Mouse (Mus musculus) left cerebral cortex, postnatal 14 days (tissue): ENCODE measurements around the gene Slc25a21. TPM values are rescaled to one million over a fixed set of nuclear protein-coding genes. Genes with fewer than 3 reads are reported as not detected.
A peak's percentile ranks its signal among the peaks of the same experiment; 100 is the strongest.
"Not testable (repeated sequence)": the region's sequence is repeated elsewhere in the genome, so short reads cannot be mapped to it uniquely, and the experiment has no call there.

ENCODE experiments used
- DNase-seq, 2 experiments: peaks; one replicate each; pipeline ENCODE4 v3.0.0; 2021 to 2022; ENCODE audit warnings: low spot score in 2 of 2, mixed read lengths in 1 of 2
- intact Hi-C: fragments of 180-260 bp; cut with DNase I; formaldehyde crosslinking; loops from one replicate; pipeline ENCODE4 v1.15.1; 2025
- long read RNA-seq, 2 experiments: library from polyadenylated mRNA; stranded (forward); transcript quantifications; one replicate each; pipeline ENCODE4 v2.0.0; 2021
- total RNA-seq, 2 experiments: library from RNA; stranded (reverse); gene quantifications; 2 replicates each; pipeline ENCODE4 v1.2.3; 2021

Slc25a21 gene
- under 1 TPM; 0.53 to 0.66 TPM for total RNA-seq
- long read RNA-seq, experiment 1, partial matches to known transcripts, result 1 of 1 reads
- long read RNA-seq, experiment 1, other reads (novel, unspliced or antisense), result 0 of 1 reads
- long read RNA-seq, experiment 2, result 0 reads

DNA sequence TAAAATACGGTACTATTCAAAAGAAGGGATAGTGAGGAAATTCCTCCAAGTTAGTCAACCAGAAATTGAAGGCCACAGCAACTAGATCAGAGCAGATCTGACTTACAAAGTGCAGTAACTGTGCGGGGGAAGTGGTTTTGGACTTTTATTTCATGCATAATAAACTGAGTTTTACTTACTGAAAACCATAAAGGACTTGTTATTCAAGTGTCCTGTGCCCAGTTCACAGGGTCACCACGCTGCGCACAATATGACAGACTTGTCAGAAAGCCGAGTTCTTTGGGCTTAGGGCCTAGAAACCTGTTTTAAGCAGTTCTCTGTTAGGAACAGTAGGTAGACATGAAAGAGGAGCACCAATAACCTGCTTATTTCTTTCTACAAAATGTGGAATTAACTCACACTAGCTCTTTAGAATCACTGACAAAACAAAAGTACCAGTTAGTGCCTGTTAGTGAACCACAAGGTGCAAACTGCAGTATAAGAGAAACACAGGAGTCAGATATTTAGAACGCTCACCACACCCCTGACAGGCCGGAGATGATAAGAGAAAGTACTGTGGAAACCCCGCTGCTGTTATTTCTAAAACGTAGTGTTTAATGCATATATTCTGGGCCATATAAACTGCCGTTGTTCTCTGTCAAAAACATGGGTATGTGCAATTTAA is at the start of gene Slc25a21:
TSS of gene Slc25a21 (minus strand) at position 110 of the 664 bp plus-strand sequence.
- no peak for DNase-seq
- intact Hi-C loops, result no loop called here

DNA sequence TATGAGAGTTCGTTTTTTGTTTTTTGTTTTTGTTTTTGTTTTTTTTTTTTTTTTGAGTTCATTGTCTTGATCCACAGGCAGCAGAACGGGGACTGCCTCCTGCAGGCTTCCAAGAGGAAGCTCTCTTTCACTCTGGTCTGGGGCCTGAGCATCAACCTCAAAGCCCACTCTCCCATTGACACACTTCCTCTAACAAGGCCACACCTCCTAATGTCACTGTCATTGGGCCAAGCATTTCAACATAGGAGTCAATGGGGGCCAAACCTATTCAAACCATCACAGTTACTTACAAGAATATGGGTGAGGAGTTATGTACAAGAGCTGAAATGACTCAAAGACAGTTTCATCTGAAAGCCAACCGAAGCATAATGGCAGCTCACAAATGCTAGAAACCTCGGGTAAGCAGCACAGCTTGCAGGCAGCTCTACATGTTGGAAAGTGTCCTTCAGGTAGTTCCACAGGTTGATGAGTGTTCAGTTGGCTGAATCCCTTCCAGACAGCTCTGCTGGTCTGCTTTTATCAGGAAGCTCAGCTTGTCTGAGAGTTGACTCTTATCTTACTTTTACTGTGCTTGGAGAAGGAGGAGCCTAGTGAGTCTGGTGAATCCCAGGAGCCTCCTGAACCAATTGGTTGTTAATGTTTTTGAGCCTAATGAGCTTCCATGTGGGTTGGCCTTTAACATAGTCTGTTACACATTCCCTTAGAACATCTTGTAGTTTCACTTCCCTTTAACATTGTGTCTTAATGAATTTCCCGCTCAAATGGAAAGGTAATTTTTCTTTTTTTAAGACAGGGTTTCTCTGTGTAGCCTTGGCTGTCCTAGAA is 46.6 kb upstream of the Slc25a21 start:
- intact Hi-C loops, result no loop called here
- no peak for DNase-seq

DNA sequence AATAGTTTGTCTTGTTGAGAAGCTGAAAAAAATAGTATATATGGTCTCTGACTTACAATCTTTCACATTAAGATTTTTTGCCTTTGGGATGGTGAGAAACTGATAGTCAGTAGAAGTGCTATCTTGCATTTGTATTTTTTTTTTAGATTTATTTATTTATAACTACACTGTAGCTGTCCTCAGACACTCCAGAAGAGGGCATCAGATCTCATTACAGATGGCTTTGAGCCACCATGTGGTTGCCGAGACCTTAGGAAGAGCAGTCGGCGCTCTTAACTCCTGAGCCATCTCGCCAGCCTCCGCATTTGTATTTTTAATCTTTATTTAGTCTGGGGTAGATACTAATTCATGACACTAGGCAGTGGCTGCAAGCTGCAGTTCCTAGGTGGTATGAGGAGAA is 36.1 kb upstream of the Slc25a21 start:
- intact Hi-C loops, result no loop called here
- no peak for DNase-seq

DNA sequence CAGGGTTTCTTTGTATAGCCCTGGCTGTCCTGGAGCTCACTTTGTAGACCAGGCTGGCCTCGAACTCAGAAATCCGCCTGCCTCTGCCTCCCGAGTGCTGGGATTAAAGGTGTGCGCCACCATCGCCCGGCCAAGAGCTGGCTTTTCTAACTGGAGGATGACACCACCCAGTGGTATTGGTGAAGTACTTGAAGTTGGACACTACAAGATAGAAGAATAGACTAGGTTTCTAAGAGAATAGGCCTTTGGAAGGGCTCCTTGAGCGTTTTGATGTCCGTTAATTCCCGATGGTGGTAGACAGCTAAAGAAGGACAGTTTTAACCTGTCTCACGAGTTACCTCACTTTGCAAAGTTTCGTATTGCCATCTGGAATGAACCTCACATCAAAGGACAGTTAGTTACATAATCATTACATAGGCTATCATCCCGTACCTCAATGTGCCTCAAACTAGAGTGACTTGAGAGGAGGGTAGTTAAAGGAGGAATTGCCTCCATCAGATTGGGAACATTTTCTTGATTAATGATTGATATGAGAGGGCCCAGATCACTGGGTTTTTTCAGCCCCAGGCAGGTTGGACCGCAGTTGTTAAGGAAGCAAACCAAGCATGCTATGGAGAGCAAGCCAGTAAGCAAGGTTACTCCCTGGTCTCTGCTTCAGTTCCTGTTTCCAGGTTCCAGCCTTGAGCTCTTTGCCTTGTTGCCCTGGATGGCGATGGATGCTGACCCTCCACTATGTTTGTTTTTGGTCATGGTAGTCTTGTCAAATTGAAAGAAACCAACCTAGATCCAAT is 34.0 kb upstream of the Slc25a21 start:
- no peak for DNase-seq
- intact Hi-C loops, result no loop called here

DNA sequence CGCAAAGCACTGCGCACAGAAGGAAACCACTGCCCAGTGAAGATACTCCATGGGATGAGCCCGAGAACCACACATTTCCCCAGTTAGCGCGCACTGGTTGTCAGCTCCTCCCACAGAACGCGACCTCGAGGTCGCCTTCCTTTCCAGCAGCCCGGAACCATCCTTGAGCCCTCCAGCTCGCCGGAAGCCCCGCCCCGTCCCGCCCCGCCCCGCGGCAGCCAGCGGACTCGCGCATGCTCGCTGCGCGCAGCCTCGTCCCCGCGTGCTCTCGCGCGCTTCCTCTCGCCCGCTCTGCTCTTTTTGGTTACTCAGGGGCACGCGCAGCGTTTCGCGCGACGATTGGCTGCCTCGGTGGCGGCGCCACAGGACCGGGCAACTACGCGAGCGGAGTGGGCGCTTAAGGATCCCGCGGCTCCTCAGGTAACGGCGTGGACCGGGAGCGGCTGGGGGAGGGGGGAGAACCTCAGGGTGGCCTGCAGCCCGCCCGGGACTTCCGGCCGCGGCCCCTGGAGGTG is 33.0 kb upstream of the Slc25a21 start, which contains the start of the genes Prps1l3 and Mipol1:
TSS of gene Prps1l3 (plus strand) at position 221 of the 515 bp plus-strand sequence.
TSS of gene Mipol1 (plus strand) at position 236 of the 515 bp plus-strand sequence.
- intact Hi-C loops, result no loop called here
- DNase-seq, result peak; percentile 87 to 90

DNA sequence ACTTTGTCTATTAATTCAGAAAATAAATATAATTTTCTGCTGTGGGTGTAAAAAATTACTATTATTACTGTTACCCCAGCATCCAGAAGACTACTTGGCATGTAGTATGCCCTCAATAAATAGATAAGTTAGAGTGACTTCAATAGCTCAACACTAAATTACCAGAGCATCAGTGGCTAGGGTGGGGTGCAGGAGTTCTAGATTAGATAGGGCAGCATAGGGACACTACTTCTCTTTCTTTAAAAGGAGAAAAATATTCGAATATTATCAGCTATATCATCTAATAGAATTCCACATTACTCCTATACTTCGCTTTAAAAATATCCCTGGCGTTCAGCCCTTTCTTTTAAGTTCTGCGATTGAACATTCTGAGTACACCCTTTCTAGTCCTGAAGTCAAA is 32.4 kb upstream of the Slc25a21 start:
- intact Hi-C loops, result no loop called here
- DNase-seq, result no peak

DNA sequence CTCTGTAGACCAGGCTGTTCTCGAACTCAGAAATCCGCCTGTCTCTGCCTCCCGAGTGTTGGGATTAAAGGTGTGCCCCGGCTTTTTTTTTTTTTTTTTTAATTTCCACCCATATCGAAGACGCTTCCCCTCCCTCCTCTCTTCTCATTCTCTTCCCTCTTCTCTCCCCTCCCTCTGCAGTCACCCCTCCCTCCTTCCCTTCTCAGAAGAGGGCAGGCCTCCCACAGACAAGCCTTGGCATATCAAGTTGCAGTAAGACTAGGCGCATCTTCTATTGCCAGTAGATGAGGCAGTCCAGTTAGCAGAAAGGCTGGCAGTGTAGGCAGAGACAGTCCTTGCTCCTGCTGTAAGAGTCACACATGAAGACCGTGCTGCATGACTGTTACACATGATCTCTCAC is 30.5 kb upstream of the Slc25a21 start:
- intact Hi-C loops, result no loop called here
- no peak for DNase-seq

DNA sequence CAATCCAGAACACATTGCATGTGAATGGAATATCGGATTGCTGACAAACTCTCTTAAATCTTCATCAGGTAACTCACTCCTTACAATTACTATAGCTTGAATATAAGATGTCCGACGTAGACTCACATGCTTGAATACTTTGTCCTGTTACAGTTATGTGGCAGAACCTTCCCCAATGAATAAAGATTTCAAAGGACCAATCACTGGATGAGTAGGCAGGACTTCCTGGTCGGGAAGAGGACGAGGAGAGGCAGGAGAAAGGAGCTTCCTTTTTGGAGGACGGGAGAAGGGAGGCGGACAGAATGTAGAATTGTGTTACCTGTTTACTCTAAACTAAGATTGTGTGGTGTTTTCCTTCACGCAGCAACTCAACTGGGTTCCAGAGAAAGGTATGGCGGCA is 29.1 kb upstream of the Slc25a21 start:
- DNase-seq, result no peak
- intact Hi-C loops, result no loop called here

DNA sequence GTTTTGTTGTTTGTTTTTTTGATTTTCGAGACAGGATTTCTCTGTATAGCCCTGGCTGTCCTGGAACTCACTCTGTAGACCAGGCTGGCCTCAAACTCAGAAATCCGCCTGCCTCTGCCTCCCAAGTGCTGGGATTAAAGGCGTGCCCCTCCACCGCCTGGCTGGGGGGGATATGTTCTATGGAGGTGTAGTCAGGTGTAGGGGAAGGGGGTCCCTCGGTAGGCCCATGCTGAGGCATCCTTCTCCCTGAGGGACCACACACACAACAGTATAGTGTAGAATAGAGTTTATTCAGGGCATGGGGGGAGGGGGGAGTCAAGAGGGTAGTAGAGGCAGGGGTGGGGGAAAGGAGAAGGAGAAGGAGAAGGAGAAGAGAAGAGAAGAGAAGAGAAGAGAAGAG is 15.2 kb upstream of the Slc25a21 start:
- DNase-seq, intact Hi-C loops: not testable (repeated sequence)

DNA sequence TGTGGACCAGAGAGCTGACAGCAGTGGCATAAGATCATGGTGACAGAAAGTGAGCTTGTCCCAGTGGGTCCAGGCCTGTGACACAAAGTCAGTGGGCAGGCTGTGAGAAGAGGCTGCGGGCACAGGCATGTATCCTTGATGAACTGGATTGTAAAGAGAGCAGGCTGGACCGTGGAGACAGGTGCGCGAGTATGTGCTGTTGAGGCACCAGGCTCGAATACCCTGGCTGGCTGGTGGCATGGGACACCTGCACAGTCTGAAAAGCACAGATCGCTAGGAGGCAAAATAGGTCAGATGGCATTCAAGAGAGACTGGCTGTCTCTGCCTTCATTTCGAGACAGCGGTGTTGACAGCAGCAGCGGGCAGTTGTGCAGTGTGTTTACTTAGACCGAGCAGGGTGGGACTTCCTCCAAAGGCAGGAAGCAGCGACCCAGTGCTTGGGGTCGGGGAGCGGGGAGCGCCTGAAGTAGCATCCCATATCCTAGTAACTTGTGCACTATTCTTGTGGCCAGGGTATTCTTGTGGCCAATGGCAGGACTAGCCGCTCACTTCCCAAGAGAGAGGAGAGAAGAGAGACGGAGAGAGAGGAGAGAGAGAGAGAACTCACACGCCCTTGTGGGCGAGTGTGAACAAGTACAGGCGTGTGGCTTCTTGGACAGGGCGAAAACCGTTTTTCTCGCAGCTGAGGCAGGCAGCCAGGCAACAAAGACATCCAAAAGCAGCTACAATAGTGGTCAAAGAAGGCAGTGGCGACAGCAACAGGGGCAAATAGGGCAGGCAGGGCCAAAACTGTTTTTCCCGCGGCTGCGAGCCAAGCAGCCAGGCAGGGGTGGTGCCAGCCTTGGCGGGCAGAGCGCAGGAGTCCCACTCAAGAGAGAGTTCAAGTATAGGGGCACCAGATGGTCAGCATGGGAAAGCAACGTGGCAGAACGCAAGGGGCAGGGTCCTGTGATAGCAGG is 14.4 kb upstream of the Slc25a21 start:
- intact Hi-C loops, result no loop called here
- peak in 1 of 2 experiments; percentile 15 for DNase-seq

DNA sequence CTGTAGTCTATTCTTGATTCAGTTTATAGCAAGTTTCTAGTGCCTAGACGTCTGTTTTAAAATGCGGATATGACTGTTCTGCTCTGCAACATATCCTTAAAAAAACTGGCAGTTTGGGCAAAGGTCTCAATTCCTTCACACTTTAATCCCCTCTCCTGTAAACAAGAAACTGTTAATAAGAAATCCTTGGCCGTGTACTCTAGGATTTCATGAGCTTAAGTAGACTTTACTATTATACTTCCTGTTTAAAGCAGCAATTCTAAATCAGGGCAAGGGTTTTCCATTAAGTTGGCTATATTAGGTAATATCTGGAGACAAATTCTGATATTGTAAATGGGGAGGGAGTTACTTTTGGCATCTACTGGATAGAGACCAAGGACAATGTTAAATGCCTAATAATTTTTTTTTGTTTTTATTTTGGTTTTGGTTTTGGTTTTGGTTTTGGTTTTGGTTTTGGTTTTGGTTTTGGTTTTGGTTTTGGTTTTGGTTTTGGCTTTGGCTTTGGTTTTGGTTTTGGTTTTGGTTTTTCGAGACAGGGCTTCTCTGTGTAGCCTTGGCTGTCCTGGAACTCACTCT is 7.1 kb upstream of the Slc25a21 start:
- intact Hi-C loops, result no loop called here
- DNase-seq, result no peak

DNA sequence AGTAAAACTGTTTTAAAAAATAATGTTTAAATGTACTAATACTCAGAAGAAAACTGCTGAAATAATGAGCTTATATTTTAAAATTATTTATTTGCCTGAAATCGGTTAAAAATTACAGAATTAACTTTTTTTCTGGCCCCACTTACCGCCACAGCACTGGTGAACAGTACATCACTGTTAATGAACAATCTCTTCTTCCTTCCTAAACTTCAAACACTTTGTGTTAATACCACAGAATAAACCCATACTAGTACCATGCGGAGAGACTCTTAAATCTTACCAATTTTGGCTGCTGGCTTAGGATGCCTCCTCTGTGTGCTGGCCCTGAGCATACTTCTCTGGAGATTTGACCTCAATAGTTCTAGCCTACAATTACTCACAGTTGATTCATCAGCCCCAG is 4.6 kb upstream of the Slc25a21 start:
- DNase-seq, result no peak
- intact Hi-C loops, result no loop called here

DNA sequence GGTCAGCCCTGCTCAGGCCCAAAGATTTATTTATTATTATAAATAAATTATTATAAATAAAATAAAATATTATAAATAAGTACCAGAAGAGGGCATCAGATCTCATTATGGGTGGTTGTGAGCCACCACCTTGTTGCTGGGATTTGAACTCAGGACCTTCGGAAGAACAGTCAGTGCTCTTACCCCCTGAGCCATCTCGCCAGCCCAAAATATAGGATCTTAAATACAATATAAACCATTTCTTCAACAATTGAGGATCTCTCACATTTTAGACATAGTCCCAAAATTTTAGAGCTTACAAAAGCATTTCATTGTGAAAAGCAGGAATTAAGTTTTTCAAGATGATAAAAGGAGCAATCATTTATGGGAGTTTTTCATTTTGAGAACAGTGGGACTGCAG is 2.2 kb upstream of the Slc25a21 start:
- no peak for DNase-seq
- intact Hi-C loops, result no loop called here

DNA sequence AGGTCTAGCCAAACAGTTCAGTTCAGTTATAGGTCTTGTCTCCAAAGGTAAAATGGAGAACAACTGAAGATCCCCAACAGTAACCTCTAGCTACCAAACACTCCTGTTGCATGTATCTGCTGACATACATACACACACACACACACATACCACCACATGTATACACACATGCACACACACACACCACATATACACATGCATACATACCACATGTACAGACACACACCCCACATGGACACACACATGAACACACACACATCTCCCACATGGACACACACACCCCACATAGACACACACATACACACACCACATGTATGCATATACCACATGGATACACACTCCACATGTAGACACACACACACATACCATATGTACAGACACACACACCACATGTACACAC is 997 bp upstream of the Slc25a21 start:
- intact Hi-C loops, result no loop called here

DNA sequence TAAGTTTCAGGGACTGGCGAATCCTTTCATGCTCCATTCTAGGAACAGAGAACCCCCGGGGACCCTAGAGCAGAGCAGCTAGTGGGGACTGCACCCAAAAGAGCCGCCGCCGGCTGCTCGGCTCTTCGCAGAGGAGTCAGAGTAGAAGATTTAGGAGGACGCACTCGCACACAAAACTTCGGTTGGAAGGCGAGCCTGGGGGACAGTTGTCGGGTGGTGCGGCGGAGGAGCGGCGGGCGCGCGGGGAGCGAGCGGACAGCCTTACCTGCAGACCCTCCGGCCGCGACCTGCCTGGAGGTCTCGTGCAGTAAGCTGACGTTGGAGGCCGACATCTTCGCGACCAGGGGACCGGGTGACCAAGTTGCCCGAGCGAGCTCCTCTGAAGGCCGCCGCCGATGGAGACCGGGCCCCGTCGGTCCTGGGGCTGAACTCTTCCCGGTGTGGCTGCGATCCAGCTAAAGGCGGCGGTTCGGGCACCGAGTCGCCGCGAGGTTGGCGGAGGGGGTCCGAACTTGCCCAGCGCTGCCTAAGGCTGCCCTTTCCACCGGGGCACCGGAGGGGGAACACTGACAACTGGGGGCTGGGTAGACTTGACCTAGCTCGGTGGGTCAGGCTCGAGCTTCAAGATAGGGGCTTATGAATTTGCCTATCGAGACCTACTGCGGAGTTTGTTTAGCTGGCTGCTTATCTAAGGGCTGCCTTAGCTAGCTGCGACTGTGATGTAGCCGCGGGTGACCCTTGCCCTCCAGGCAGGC is 487 bp downstream of the Slc25a21 start:
- DNase-seq, result no peak
- intact Hi-C loops, result no loop called here

More for the DNA sequence above, 997 bp upstream of the Slc25a21 start:
- no peak for DNase-seq

DNA sequence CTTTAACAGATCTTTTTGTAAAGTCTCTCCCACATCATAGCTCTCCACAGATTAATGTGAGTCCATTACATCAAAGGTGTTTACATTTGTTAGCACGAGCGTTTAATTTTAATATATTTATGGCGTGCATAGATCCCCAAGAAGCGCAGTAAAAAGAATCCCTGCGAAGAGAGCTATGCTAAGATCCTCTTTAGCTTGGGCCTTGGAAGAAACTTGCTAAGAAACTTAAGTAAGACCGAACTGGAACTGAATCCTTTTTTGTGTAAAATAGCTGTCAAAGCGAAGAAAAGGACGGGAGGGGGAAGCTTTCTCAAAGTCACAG is 1.0 kb downstream of the Slc25a21 start:
- intact Hi-C loops, result no loop called here
- no peak for DNase-seq

DNA sequence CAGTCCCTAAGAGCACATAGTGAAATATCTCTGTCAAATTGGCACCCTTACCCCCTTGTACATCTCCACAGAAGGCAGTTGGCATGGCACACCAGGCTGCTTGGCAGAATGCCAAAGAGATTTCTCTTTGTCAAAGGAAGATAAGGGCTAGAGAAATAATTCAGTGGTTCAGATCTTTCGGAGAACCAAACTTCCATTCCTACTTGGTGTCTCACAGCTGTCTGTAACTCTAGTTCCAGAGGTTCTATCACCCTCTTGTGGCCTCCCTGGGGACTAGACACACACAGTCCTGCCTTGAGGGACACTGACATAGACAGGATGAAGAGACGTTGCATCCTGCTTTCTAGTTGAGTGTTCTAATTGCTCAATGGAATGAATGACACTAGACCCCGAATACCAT is 2.7 kb downstream of the Slc25a21 start:
- DNase-seq, result no peak
- intact Hi-C loops, result no loop called here

DNA sequence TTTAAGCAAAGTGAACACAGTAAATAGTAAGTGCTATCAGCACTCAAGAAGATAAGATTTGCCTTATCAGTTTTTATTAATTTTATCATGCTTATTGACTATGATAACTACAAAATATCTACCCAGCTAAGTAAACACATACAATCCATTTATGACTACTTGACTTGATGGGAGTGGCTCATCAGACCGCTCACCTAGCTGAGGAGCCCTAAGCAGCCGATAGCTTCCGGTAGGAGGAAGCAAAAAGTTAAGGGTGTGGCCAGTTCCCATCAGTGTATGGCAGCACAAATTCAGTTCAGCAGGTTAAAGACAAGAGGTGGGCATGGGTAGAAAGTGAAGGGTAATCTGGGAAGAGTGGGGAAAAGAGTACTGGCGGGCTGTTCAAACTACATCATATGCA is 10.2 kb downstream of the Slc25a21 start:
- intact Hi-C loops, result loop anchor here (10.0 kb wide), 2 partner anchors 202 to 602 kb away; no protein-coding TSS in a partner anchor
- no peak for DNase-seq
